Mouse (Mus musculus) cerebellum, postnatal 4 days (tissue): ENCODE measurements around the gene Gm3033.
"Not testable (repeated sequence)": the region's sequence is repeated elsewhere in the genome, so short reads cannot be mapped to it uniquely, and the experiment has no call there.

Source experiments
- DNase-seq, 2 experiments: peaks; one replicate each; pipeline ENCODE4 v3.0.0; 2022; ENCODE audit warnings: low spot score in 2 of 2, mixed read lengths in 1 of 2

The Gm3033 gene

GRCm38 (mm10) chr14:3845945-3846344, at the start of gene Gm3033:
Gene Gm3033, plus strand, starts transcription at chr14:3846245.
- DNase-seq: not testable (repeated sequence)

- DNase-seq: not testable (repeated sequence)
Observed at GRCm38 (mm10) chr14:3809774-3810173, 36.3 kb upstream of the Gm3033 start, which contains the start of gene Gm3002. Gene Gm3002, plus strand, starts transcription at chr14:3810074.

GRCm38 (mm10) chr14:3883872-3884271, 37.8 kb downstream of the Gm3033 start, which contains the start of gene Gm2916:
Gene Gm2916, plus strand, starts transcription at chr14:3884172.
- DNase-seq: not testable (repeated sequence)
